Mouse (Mus musculus): ENCODE measurements around the gene Tpr. TPM values are rescaled to one million over a fixed set of nuclear protein-coding genes. Genes with fewer than 3 reads are reported as not detected.

Gene Tpr
- polyA plus RNA-seq, 1 experiment, result 45.4 TPM

DNA sequence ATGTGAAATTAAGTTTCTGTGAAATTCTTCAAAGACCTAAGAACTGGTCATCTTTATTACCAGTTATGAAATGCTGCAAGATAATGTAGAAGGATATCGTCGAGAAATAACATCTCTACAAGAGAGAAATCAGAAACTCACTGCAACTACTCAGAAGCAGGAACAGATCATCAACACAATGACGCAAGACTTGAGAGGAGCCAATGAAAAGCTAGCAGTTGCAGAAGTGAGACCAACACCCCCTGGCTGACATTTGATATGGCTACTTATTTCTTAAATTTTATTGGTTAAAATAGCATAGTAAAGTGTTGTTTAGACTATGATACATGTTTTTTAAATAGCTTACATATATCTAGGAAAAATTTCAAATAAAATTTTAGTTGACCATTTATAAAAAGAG, 23.4 kb downstream of the Tpr start:
- no peaks in the 10 kb centered on the region for H3K4me1 ChIP-seq (ENCODE audit: control insufficient read depth, insufficient read depth, low read length)
- H3K27me3 ChIP-seq (ENCODE audit: control insufficient read depth, insufficient read depth, low read length), result no peaks in the 10 kb centered on the region
- peaks cover 7% of the 10 kb centered on the region for H3K36me3 ChIP-seq (ENCODE audit: control insufficient read depth, insufficient read depth, low read length)
- no peak overlapping the region for H3K27ac ChIP-seq (ENCODE audit: control insufficient read depth, insufficient read depth, low read depth, low read length)
- no peak overlapping the region for H3K4me3 ChIP-seq (ENCODE audit: control insufficient read depth, low read depth, low read length)
- TF ChIP-seq CTCF (IDR thresholded peaks at IDR 0.05; ENCODE audit: control insufficient read depth, insufficient read depth, insufficient replicate concordance, low read depth, low read length) (no peak), POLR2A (IDR thresholded peaks at IDR 0.05; ENCODE audit: control insufficient read depth, low read depth, low read length) (no peak)

GRCm38 (mm10) chr1:150418426-150418825, 25.8 kb downstream of the Tpr start:
- no peak overlapping the region for H3K27ac ChIP-seq (ENCODE audit: control insufficient read depth, insufficient read depth, low read depth, low read length)
- peaks cover 3% of the 10 kb centered on the region for H3K36me3 ChIP-seq (ENCODE audit: control insufficient read depth, insufficient read depth, low read length)
- H3K4me1 ChIP-seq (ENCODE audit: control insufficient read depth, insufficient read depth, low read length), result no peaks in the 10 kb centered on the region
- TF ChIP-seq POLR2A (IDR thresholded peaks at IDR 0.05; ENCODE audit: control insufficient read depth, low read depth, low read length) (no peak), CTCF (IDR thresholded peaks at IDR 0.05; ENCODE audit: control insufficient read depth, insufficient read depth, insufficient replicate concordance, low read depth, low read length) (no peak)
- H3K4me3 ChIP-seq (ENCODE audit: control insufficient read depth, low read depth, low read length), result no peak overlapping the region
- H3K27me3 ChIP-seq (ENCODE audit: control insufficient read depth, insufficient read depth, low read length), result no peaks in the 10 kb centered on the region

DNA sequence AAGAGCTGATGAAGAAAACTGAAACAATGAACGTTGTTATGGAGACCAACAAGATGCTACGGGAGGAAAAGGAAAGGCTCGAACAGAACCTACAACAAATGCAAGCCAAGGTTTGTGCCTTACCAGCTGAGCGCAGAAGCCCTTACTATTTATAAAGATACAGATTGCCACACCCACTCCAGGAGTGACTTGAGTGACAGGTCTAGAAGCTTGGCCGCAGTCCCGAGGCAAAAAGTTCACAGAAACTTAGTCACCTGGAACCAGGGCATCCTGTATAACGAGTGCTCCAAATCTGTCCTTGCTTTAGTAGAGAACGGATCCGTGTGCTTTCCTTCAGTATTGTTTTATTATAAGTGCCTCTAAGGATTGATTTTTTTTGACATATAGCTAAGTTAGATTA, 33.0 kb downstream of the Tpr start:
- H3K27ac ChIP-seq (ENCODE audit: control insufficient read depth, insufficient read depth, low read depth, low read length), result no peak overlapping the region
- no peaks in the 10 kb centered on the region for H3K4me1 ChIP-seq (ENCODE audit: control insufficient read depth, insufficient read depth, low read length)
- H3K36me3 ChIP-seq (ENCODE audit: control insufficient read depth, insufficient read depth, low read length), result peaks cover 4% of the 10 kb centered on the region
- H3K4me3 ChIP-seq (ENCODE audit: control insufficient read depth, low read depth, low read length), result no peak overlapping the region
- no peaks in the 10 kb centered on the region for H3K27me3 ChIP-seq (ENCODE audit: control insufficient read depth, insufficient read depth, low read length)
- TF ChIP-seq CTCF (IDR thresholded peaks at IDR 0.05; ENCODE audit: control insufficient read depth, insufficient read depth, insufficient replicate concordance, low read depth, low read length) (no peak), POLR2A (IDR thresholded peaks at IDR 0.05; ENCODE audit: control insufficient read depth, low read depth, low read length) (no peak)

DNA sequence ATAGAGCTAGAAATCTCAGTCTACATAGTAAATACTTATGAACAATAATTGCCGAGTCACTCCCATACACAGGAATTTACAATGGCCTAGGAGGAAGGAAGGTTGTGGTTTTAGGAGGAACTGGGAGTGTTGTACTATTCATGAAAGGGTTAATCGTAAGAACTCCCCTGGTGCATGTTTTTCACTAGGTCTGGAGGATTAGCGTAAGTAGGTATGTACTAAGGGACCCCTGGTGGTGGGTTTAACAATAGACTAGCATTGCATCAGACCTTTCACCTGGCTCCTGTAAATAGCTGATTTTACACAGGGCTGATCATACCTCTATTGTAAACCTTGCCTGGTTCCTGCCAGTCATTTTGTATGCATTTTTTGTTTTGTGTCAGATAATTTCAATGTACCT, 33.6 kb downstream of the Tpr start:
- Histone ChIP-seq H3K27ac (ENCODE audit: control insufficient read depth, insufficient read depth, low read depth, low read length) (no peak overlapping the region), H3K4me1 (ENCODE audit: control insufficient read depth, insufficient read depth, low read length) (no peaks in the 10 kb centered on the region), H3K4me3 (ENCODE audit: control insufficient read depth, low read depth, low read length) (no peak overlapping the region), H3K36me3 (ENCODE audit: control insufficient read depth, insufficient read depth, low read length) (peaks cover 4% of the 10 kb centered on the region), H3K27me3 (ENCODE audit: control insufficient read depth, insufficient read depth, low read length) (no peaks in the 10 kb centered on the region)
- TF ChIP-seq CTCF (IDR thresholded peaks at IDR 0.05; ENCODE audit: control insufficient read depth, insufficient read depth, insufficient replicate concordance, low read depth, low read length) (no peak), POLR2A (IDR thresholded peaks at IDR 0.05; ENCODE audit: control insufficient read depth, low read depth, low read length) (no peak)

- Histone ChIP-seq H3K4me1 (ENCODE audit: control insufficient read depth, insufficient read depth, low read length) (no peaks in the 10 kb centered on the region), H3K36me3 (ENCODE audit: control insufficient read depth, insufficient read depth, low read length) (peaks cover 1% of the 10 kb centered on the region)
Measured at GRCm38 (mm10) chr1:150438641-150439040, 46.0 kb downstream of the Tpr start.

GRCm38 (mm10) chr1:150441731-150442130, 49.1 kb downstream of the Tpr start:
- Histone ChIP-seq H3K4me1 (ENCODE audit: control insufficient read depth, insufficient read depth, low read length) (no peaks in the 10 kb centered on the region), H3K27me3 (ENCODE audit: control insufficient read depth, insufficient read depth, low read length) (no peaks in the 10 kb centered on the region), H3K4me3 (ENCODE audit: control insufficient read depth, low read depth, low read length) (no peak overlapping the region), H3K36me3 (ENCODE audit: control insufficient read depth, insufficient read depth, low read length) (peaks cover 1% of the 10 kb centered on the region), H3K27ac (ENCODE audit: control insufficient read depth, insufficient read depth, low read depth, low read length) (no peak overlapping the region)
- TF ChIP-seq CTCF (IDR thresholded peaks at IDR 0.05; ENCODE audit: control insufficient read depth, insufficient read depth, insufficient replicate concordance, low read depth, low read length), result no peak
- no peak for TF ChIP-seq POLR2A (IDR thresholded peaks at IDR 0.05; ENCODE audit: control insufficient read depth, low read depth, low read length)

More at GRCm38 (mm10) chr1:150438641-150439040, 46.0 kb downstream of the Tpr start:
- TF ChIP-seq POLR2A (IDR thresholded peaks at IDR 0.05; ENCODE audit: control insufficient read depth, low read depth, low read length), result no peak
- no peak for TF ChIP-seq CTCF (IDR thresholded peaks at IDR 0.05; ENCODE audit: control insufficient read depth, insufficient read depth, insufficient replicate concordance, low read depth, low read length)
- H3K4me3 ChIP-seq (ENCODE audit: control insufficient read depth, low read depth, low read length), result no peak overlapping the region
- no peaks in the 10 kb centered on the region for H3K27me3 ChIP-seq (ENCODE audit: control insufficient read depth, insufficient read depth, low read length)
- no peak overlapping the region for H3K27ac ChIP-seq (ENCODE audit: control insufficient read depth, insufficient read depth, low read depth, low read length)

GRCm38 (mm10) chr1:150458977-150459376, 66.3 kb downstream of the Tpr start:
- Histone ChIP-seq H3K27ac (ENCODE audit: control insufficient read depth, insufficient read depth, low read depth, low read length) (no peak overlapping the region), H3K36me3 (ENCODE audit: control insufficient read depth, insufficient read depth, low read length) (no peaks in the 10 kb centered on the region), H3K27me3 (ENCODE audit: control insufficient read depth, insufficient read depth, low read length) (no peaks in the 10 kb centered on the region), H3K4me1 (ENCODE audit: control insufficient read depth, insufficient read depth, low read length) (no peaks in the 10 kb centered on the region), H3K4me3 (ENCODE audit: control insufficient read depth, low read depth, low read length) (no peak overlapping the region)
- no peak for TF ChIP-seq CTCF (IDR thresholded peaks at IDR 0.05; ENCODE audit: control insufficient read depth, insufficient read depth, insufficient replicate concordance, low read depth, low read length)
- no peak for TF ChIP-seq POLR2A (IDR thresholded peaks at IDR 0.05; ENCODE audit: control insufficient read depth, low read depth, low read length)

DNA sequence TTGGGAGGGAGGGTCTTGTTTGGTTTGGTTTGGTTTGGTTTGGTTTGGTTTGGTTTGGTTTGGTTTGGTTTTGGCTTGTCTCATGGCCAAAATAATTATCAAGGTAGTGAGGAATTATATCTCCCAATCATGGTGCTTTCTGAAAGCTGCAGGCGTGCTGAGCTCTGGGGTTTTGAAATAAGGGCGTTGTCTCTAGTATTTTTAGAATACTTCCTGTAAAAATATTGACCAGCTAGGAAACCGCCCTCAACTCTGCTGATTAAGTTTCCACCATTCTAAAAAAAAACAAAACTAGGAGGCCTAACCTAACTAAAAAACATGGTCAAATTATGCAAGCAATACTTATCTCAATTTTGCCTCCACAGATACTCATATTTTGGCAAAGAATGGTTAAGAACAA, 67.0 kb downstream of the Tpr start:
- Histone ChIP-seq H3K36me3 (ENCODE audit: control insufficient read depth, insufficient read depth, low read length) (no peaks in the 10 kb centered on the region), H3K27me3 (ENCODE audit: control insufficient read depth, insufficient read depth, low read length) (no peaks in the 10 kb centered on the region), H3K4me3 (ENCODE audit: control insufficient read depth, low read depth, low read length) (no peak overlapping the region), H3K27ac (ENCODE audit: control insufficient read depth, insufficient read depth, low read depth, low read length) (no peak overlapping the region), H3K4me1 (ENCODE audit: control insufficient read depth, insufficient read depth, low read length) (no peaks in the 10 kb centered on the region)
- TF ChIP-seq CTCF (IDR thresholded peaks at IDR 0.05; ENCODE audit: control insufficient read depth, insufficient read depth, insufficient replicate concordance, low read depth, low read length) (no peak), POLR2A (IDR thresholded peaks at IDR 0.05; ENCODE audit: control insufficient read depth, low read depth, low read length) (no peak)
